Mouse (Mus musculus): ENCODE data around the gene Hlx.

Hlx gene

DNA sequence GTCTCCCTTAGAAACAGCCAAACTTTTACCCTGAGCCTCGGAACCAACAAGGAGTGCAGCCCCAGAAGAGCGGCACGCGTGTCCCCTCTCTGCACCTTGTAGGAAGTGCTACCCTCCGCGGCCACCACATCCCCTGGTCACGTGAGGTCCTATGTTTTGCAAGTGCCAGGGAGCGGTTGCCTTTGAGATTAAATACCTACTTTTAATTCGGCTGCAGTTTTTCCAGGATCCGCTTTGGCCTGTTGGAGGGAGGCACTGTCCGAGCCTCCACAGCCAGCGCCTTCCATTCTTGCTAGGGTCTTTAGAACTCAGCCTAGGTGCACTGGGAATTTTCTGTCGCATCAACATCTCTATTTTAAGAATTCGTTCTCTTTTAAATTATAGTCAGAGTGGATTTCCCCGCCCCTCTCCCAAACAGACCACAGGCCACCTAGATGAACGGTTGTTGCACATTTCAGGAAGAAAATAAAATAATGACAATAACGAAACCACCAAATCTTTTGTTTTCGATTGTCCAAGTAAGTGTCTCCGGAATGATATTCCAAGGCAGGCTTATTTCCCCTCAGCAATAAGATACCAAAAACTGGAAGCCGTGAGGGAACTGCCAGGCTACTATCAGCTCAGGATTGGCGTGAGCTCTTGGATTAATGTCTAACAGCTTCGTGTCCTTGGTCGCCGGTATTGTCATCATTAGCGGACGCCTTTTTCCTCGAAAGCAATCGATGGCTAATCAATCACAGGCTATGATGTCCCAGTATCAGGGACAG, 1.1 kb upstream of the Hlx start:
- CTCF ChIA-PET: interaction anchor here (1.6 kb wide), 1 partner anchor 241 kb away, joined by 3 read pairs; no protein-coding TSS in a partner anchor

DNA sequence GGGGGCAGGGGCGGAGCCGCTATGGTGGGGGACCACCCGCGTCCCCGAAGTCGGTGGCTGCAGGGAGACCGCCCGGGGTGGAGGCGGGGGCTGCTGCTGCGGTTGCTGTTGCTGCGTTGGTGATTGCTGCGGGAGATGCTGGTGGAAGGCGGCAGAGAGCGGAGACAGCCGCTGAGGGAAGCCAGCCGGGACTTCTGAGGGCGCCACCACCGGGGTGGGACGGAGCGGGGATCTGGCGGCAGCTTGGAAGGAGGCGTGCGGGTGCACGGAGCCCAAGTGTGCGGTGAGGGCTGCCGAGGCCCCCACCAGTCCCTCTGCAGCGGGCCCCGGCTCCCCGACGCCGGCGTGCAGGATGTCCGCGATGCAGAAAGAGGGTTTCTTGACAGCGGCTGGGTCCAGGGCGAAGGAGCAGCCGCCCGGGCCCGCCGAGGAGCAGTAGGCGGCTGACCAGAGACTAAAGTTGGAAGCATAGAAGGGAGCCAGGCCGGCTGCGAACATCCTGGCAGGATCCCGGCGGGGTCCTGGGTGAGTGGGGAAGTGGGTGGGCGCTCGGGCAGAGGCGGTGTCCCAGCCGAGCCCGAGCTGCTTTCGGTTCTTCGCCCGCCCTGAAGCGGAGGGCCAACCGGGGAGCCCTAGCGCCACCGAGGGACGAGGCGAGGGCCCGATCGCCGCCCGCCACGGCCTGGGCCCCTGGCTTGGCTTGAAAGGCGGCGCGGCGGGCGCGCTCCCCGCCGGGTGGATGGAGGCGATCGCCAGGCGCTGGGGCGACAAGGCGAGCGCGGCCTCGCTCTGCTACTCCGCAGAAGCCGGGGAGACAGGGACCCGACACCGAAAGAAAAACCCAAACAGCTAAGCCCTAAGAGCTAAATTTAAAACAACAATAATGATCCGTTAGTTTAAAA, 524 bp downstream of the Hlx start:
- CTCF ChIA-PET: interaction anchor here (0.9 kb wide), 1 partner anchor 40 kb away, joined by 11 read pairs; no protein-coding TSS in a partner anchor

DNA sequence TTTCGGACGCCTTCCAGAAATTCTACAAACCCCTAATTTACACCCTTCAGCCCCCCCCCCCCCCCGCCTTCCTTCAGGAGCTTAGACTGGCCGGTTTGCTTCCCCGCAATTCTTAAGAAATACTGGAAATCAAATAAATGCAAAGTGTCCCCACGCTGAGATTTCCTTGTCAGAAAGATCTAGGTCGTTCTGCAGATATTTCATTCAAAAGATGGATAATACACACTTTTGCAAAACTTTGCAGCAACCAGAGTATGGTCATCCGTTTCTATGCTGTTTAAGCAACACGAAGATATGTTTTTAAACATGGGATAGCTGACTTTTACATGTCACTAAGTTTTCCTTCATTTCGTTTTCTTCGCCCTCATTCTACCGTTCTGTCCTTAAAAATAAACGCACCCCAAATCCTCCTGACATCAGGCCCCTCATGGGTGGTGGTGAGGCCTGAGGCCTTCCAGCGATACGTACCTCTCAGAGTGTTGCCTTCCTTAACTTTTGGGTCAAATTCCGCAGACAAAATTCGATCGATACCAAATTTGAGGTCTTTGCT, 1.3 kb downstream of the Hlx start:
- CTCF ChIA-PET: interaction anchor here (0.6 to 1.0 kb wide), 5 partner anchors 11 to 1303 kb away, joined by 3 to 11 read pairs (median 3); no protein-coding TSS in a partner anchor

DNA sequence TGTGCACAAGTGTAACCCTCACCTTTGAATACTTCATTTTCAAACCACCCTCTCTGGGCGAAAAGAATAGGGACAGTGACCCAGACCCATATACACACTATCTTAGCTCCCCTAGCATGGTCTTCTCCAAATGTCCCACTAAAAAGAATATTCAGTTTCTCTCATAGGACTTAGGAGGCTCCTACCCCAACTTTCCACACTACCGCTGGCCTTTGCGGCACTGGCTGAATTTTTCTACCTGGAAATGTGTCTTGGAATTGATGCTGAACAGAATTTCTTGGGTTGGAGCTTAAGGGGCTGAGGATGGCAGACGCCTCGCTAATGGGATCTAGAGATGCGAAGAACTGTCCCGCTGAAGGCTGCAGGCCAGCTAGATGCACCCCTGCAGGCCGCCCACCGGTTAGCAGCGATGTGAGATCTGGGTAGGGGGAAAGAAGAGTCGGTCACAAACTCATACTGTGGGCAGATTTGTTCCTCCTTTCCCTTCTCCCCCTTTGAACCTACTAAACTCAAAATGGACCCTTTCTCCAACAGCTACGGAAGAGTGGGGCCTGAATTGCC, 1.9 kb downstream of the Hlx start:
- CTCF ChIA-PET: interaction anchor here (0.6 to 1.0 kb wide), 3 partner anchors 10 to 95 kb away, joined by 3 to 11 read pairs (median 3); no protein-coding TSS in a partner anchor

DNA sequence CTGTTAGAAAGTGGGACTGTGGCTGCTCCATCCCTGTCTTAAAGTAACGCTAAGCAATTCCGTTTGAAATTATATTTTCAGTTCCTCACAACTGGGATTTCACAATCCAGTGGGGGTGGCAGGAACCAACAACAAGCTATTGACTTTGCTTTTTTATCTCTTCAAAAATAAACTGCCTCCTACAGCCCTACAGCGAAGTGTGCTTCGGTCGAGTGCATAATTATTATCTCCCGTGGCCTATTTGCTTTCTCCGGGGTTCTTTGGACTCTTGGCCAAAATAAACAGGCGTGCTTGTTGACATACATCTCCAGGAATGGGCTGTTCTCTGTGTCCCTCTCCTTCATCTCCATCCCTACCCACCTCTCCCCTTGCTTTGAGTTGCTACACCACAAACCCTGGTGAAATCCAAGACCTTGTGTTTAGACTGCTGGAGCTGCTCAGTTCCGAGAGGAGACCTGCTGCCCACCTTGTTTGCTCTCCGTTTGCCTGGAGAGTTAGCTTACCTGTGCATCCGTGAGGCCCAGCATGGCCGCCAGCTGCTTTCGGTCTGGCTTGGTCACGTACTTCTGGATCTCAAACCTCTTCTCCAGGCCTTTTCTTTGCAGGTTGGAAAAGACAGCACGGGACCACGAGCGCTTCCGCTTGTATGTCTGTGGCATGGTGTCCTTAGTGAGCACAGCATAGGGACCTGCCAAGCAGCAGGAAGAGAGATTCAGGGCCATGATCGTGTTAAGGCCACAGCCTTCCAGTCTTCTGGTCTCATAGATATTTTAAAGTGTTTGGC, 2.9 kb downstream of the Hlx start:
- CTCF ChIA-PET: no interaction called here

DNA sequence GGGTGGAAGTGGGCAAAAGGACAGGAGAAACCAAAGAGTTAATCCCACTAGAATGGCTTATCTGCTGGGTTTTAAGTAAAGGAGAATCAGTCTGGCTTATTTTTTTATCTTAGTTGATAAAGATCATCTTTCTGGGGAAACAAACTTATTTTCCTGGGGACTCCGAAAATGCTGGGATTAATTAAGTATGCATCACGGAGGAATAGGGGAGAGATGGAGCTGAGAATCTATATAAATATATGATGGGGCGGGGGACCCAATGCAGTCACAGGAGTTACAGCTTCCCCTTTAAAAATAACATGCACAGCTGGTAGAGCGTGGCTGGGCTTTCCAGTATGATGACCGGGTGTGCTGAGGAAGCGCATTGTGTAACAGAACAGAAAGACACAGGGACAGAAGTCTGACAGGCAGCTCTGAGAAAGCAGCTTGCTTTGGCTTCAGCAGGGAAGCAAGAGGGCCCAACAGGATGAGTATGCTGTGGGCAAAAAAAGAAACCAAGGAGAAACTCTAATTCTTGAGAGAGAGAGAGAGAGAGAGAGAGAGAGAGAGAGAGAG, 3.8 kb downstream of the Hlx start:
- CTCF ChIA-PET: no interaction called here

DNA sequence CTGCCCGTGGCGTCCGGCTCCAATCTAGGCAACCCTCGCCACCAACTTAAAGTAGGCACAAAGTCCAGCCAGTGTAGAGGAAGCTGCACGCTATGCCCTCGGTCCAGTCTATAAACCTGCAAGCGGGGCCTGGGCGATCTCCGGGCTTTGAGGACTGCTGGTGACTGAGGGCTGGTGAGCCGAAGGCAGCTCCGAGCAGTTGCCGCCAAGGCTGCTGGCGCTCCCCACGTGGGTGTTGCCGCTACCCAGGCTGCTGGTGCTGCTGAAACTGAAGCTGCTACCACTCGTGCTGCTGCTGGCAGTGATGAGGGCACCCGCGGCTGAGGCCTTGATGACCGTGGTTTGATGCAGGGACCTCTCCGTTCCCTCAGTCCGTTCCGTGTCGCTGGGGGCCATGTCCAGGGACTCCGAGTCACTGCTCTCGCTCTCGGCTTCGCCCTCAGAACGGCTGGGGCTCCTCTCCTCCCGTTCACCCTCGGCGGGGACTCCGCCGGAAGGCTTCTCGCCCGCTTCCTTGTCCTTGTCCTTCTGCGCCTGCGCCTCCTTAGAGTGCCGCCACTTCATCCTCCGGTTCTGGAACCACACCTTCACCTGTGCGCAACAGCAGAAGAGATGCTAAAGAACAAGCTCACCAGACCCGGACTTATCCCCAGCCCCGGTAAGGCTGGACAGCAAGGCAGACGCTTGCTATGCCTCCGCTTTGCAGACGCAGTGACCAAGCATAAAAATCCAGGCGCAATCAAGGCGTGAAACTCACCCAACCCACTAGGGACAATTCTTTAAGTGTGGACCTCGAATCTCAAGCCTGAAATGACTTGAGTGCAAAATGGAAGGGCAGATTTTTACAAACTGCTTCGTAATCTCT, 4.8 kb downstream of the Hlx start:
- CTCF ChIA-PET: interaction anchor here (0.7 kb wide), 1 partner anchor 49 kb away, joined by 3 read pairs; no protein-coding TSS in a partner anchor

DNA sequence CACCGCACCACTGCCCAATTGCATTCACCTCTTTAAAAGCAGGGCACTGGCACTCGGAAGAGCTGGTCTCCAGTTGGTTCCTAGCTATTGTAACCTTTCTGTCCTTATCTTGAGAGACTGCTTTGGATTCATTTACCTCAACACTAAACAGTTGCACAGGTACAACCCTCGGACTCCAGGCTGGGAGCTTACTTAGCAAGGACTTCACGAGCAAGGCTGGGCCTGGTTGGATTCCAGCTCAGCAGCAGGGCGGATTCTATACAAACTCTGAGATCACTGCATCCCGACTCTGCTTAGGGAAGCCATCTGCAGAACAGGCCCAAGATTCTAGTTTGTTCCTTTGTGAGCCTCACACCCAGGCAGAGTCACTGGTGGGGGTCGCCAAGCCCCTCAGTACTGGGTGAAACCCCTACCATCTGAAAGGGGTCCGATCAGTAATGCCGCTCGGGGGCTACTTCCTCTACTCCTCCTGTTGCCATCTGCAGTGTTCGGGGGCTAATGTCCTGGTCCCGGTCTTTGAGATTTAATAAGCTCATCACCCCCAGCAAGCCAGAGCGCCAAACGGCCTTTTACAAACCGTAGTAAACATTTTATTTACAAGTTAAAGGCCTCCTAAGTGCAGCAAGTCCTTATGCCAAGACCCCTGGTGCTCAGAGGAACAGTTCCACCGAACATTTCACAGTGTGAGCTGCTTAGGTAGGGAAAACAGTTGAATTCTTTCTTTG, 5.7 kb downstream of the Hlx start:
- CTCF ChIA-PET: no interaction called here

DNA sequence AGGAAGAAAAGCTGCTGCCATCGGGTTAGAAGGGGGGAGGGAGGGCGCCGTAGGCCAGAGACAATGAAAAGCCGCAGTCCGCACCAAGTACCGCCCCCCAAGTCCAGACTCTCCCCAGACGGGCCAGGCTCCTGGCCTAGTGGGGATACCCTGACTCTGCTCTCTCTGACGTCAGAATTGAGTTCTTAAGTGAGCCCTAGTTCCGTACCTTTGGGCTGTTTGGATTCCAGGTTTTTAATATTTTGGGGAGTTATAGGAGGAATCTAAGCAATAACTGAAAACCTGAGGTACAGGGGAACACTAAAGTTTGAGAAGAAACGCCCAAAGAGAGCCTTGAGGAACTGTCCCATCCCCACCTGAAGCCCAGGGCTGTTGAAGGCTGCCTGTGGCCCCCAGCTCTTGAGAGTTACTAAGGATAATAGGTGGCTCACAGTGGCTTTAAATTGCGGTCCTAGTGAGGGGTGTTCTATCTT, 7.1 kb downstream of the Hlx start:
- CTCF ChIA-PET: no interaction called here

DNA sequence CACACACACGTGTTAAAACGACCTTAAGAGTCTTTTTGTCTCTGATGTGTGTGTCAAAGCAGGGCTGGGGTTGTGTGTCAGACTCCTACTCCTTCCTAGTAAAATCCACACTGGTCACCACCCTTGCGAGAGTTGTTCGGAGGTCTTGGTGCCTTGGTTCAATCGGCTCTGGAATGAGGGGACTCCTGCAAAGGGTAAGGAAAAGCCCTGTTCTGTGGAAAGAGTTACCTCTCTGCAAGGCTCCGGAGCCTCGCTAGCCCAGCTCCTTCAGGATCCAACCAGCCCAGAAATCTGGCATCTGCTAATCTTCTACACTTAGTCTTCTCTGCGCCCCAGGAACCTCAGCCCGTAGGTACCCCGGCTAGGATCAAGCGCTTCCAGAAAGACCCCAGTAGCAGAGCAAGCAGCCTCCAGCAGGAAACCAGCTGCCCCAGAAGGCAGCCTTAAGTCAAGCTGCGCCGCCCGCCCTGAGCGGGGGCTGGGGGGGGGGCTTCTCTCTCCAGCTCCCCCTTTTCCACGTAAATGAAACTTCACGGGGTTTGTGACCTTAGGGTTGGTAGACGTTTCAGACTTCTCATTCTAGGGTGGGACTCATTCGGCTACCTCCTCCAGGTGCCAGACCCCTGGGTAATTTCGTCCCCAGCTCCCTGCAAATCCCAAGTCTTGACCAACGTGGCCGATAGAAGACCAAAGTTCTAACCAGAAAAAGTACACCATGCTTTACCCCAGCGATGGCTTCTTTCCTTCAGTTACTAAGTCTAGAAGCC, 7.7 kb downstream of the Hlx start:
- CTCF ChIA-PET: no interaction called here

DNA sequence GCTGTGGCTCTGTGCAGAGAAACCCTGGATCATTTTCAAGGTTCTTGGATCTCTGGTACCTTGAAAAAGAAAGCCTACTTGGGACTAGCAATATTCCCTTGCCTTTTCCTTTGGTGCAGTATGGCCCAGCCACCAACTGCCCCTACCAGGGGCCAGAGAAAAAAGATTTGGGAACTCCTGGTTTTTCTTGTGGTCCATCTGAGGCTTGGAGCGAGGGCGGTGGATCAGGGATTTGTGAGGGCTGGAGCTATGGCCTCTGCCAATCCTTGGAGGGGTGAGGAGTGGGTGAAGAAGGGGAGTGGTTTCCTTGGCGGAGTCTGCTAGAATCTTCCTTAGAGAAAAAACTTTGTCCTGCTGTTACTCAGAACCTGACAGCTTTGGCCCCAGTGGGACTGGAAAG, 8.5 kb downstream of the Hlx start:
- CTCF ChIA-PET: no interaction called here

DNA sequence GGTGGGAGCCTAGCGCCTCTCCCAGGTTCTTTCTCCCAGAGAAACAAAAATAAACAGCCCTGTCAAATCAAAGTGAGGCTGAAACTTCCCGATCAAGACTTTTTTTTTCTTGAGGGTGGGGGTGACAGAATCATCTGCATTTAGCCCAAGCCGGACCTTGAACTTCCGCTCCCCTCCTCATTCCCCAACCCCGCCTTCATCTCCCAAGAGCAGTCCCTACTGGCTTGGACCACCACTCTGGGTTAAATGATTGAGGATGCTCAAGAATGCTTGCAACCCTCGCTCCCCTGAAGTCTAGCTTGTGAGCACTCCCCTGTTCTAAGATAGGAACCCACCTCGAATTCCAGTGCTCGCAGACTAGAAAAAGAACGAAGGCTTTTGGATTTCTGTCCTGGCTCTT, 11.3 kb downstream of the Hlx start:
- CTCF ChIA-PET: no interaction called here

DNA sequence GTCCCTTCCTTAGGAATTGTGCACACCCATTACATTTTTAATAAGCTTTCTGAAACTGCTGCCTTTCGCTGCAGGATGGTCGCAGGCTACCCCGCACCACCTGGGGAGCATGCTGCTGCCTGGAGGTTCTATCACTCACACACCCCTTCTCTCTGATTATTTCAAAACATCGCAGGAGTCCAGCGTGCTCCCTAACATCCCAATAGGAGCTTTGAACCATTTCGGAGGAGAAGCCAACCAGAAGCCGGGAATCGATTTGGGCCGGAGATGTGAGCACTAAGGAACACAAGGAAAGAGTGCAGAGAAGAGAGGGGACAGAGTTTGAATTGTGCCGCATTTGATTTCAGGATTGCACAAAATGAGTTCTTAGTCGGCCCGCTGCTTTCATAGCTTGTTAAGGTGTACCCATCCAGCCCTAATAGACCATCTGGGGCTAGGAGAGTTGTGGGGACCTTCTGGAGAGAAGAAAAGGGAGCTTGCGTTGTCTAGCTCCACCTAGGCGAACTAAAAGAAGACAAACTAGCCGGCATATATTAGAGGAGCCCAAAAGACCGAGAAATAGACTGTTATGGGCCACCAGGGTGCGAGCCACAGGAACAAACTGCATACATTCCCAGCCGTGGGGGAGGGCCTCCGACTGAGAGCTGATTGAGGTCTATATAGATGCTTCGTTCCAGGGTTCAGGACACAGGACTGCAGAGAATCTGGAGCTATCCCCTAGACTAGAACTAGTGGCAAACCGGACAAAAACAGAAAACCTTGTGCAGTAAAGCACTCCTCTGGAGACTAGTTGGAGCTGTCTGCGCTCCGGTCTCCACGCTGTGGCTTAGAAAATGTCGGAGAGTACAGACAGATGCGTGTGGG, 12.0 kb downstream of the Hlx start:
- CTCF ChIA-PET: interaction anchor here (0.9 kb wide), 1 partner anchor 10 kb away, joined by 3 read pairs; no protein-coding TSS in a partner anchor

DNA sequence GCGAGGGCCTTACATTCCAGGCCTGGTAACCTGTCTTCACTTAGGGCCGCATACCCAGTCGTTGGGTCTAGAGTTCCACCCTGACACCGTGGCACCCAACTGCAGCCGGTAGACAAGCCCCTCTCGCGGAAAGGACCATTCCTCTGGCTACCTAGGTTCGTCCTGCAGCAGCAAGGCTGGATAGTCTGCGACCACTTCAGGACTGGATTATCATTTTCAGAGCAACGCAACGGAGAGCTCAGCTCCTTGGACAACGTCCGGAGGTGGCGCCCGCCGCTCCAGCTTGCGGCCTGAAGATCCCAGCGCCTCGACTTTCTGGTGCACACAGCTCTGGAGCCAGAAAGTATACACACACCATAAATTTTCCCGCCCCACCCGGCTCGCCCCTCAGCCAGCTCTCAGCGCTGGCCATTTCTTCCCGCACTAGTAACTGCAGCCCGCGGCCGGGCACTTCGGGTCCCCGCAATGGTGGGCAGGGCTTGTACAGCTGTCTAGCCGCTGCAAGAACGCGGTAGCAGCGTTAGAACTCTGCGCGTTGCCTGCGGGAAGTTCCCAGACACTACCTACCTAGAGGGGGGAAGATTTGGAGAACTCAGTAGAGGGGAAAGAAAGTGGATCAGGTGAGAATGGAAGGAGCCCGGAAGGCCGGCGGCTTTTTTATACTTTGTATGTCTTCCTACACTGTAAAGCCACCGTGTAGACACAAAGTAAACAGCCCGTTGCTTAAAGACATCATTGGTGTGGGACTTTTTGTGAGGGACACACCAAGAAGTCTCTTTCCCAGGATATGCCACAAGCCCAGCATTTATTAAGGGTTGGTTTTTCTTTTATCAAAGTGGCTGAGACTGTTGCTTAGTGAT, 13.9 kb downstream of the Hlx start:
- CTCF ChIA-PET: no interaction called here

DNA sequence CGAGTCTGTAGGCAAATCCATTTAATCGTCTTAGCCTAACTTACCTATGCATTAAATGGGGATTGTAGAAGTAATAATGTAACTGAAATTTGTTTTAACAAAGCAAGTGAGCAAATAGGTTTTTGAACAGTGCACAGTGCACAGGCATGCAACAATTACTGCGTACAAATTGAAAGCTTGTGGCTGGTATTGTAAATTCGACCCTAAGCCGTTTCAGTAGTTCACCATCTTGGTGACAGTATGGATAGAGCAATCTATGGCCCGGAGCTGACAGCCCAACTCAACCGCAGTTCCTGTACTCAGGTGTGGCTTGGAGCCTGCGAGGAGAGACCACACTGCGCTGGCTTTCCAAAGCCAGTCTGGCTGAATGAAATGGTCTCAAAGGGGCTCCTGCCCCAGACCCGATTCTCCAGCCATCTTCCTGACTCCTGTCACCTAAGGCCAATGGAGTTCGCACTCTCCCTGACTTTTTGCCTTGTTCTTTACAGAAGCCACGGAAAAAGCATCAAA, 14.7 kb downstream of the Hlx start:
- CTCF ChIA-PET: no interaction called here

DNA sequence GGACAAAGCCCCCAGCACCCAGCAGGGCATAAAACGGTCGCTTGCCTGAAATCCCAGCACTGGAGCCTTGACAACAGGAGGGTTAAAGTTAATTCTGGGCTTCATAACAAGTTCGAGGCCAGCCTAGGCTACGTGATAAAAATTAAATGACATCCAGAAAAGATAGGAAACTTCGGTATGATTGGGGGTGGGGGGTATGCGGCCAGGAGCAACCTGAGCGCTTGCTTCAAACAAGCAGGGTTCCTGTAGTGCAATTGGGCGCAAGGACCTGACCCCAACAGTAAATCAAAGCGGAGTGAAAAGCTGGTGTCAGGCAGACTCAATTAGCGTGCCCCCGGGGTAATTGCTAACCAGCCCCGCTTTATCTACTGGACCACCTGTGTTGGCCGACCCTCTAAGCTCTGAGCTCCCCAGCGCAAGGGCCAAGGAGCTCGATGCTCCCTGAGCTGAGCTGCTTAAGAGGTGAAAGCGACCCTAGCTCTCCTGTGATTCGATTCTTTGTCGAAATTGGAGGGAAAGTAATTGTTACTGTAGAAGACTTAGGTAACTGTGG, 15.3 kb downstream of the Hlx start:
- CTCF ChIA-PET: no interaction called here

All from spleen, embryonic (tissue).